Mouse (Mus musculus): ENCODE data around the gene Eif4e2. TPM values are rescaled to one million over a fixed set of nuclear protein-coding genes. Genes with fewer than 3 reads are reported as not detected.

The Eif4e2 gene
- polyA plus RNA-seq, 1 experiment from 2014 or later, result 141 TPM

DNA sequence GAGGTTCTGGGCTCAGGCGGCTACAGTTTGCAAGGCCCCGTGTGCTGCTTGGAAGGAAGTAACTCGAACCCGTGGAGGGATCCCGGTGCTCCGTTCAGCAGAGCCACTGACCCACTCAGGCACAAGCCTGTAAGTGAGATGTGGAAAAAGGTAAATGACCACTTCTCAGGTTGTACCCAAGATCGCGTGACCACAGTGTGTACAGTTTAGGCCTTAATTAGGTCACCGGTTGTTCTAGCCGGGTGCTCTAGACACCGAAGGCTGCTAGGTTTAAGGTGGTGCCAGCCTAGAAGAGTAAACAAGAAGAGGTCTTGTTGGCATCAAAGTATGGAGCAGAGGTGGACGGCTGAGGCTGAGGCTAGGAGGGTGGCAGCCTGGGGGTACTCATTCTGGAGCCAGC is 61.4 kb downstream of the Eif4e2 start:
- no peaks in the 10 kb centered on the region for H3K27me3 ChIP-seq (replicated peaks)
- H3K36me3 ChIP-seq, result no peaks in the 10 kb centered on the region
- H3K9me3 ChIP-seq (replicated peaks), result no peaks in the 10 kb centered on the region
- ATAC-seq (ENCODE audit: insufficient number of reproducible peaks, low FRiP score), result no peak
- H3K4me3 ChIP-seq, result no peak overlapping the region
- H3K4me2 ChIP-seq, result no peak overlapping the region
- H3K9ac ChIP-seq, result no peak overlapping the region
- H3K27ac ChIP-seq (ENCODE audit: poor library complexity, severe bottlenecking), result no peak overlapping the region
- H3K4me1 ChIP-seq (replicated peaks), result peaks cover 33% of the 10 kb centered on the region
- WGBS, result 87% methylated on average over 12 of the region's 12 CpGs

DNA sequence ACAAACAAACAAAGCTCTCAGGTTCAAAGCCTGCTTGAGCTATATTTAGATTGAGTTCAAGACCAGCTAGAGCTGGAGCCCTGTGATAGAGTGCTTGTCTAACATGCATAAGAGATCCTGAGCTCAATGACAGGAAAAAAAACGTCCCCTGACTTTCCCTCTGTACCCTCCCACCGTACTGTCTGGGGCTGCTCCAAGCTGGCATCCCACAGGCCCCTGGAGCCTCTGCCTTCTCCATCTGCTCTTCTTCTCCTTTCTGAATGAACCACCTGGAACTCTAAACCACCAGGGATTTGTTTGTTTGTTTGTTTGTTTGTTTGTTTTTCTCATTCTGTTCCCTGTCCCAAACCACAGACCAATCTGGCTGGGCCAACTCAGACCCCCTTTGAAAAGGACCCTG is 62.3 kb downstream of the Eif4e2 start:
- Histone ChIP-seq H3K9me3 (replicated peaks) (no peaks in the 10 kb centered on the region), H3K27me3 (replicated peaks) (no peaks in the 10 kb centered on the region), H3K27ac (ENCODE audit: poor library complexity, severe bottlenecking) (no peak overlapping the region), H3K36me3 (no peaks in the 10 kb centered on the region), H3K4me2 (no peak overlapping the region), H3K4me3 (no peak overlapping the region), H3K4me1 (replicated peaks) (peaks cover 24% of the 10 kb centered on the region), H3K9ac (no peak overlapping the region)
- no peak for ATAC-seq (ENCODE audit: insufficient number of reproducible peaks, low FRiP score)
- 31% methylated on average over 2 of the region's 2 CpGs for WGBS

DNA sequence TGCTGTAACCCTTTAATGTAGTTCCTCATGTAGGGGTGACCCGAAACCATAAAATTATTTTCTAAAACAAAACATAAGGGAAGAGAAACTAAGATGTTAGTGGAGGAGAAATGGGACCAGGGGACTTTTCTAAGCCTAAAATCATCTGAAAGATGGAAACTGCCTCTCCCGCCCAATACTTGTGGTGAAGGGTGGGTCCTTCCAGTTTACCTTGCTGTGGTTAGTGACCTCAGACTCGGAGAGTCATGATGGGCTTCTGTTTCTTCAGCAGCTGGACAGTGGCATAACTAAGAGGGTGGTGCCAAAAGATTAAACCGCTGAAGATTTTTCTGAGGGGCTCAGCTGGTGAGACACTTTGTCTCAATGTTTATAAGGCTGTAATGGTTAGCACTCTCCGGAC is 66.6 kb downstream of the Eif4e2 start:
- 78% methylated on average over 5 of the region's 5 CpGs for WGBS
- no peaks in the 10 kb centered on the region for H3K27me3 ChIP-seq (replicated peaks)

DNA sequence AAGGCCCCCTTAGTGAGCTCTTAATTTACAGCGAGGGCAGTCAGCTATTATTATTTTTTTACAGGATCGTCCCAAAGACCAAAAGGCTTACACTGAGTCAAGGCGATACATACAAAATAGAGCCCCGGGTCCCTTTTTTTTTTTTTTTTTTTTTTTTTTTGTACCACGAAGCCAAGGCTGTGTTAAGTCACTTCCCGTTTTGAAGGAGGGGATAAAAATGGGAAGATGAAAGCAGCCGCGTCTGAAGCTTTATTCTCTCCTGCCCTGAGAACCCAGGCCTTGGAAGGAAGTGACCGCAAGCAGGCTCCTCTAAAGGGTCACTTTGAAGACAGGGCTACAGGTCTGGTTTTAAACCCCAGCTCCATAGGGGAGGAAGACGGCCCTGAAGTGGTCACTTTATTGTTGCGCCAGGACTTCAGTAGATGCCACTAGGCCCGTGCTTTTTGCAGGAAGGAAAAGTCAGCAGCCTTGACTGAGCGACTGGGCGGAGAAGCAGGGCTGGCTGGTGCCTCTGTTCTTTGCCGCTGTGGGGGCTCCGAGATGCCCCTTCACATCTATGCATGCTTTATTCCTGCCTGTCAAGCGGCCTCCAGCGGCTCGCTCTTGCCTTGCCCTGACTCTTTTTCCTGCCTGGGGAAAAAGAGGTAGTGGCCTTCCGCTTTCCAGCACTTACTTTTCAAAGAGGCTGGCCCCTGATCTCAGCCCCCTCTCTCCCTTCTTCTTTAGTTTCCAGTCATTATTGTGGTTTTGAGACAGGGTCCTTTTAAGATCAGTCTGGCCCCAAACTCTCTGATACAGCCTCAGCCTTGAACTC is 68.1 kb downstream of the Eif4e2 start:
- H3K4me1 ChIP-seq (replicated peaks), result 0 out of 2 replicates have a peak, but pooled peaks cover 3% of the 10 kb centered on the region
- H3K27me3 ChIP-seq (replicated peaks), result no peaks in the 10 kb centered on the region
- no peak for ATAC-seq (ENCODE audit: insufficient number of reproducible peaks, low FRiP score)
- H3K36me3 ChIP-seq, result no peaks in the 10 kb centered on the region
- H3K9me3 ChIP-seq (replicated peaks), result no peaks in the 10 kb centered on the region
- H3K4me3 ChIP-seq, result peak overlapping the region; percentile 15; the same call in 1 of the 2 replicates
- H3K27ac ChIP-seq (ENCODE audit: poor library complexity, severe bottlenecking), result no peak overlapping the region
- H3K4me2 ChIP-seq, result peak overlapping the region; percentile 56
- WGBS, result 24% methylated on average over 20 of the region's 20 CpGs
- H3K9ac ChIP-seq, result peak overlapping the region; percentile 59; the same call in 1 of the 2 replicates

More for the DNA sequence above, 66.6 kb downstream of the Eif4e2 start:
- no peak for ATAC-seq (ENCODE audit: insufficient number of reproducible peaks, low FRiP score)
- no peak overlapping the region for H3K4me2 ChIP-seq
- H3K27ac ChIP-seq (ENCODE audit: poor library complexity, severe bottlenecking), result no peak overlapping the region
- H3K4me3 ChIP-seq, result no peak overlapping the region
- H3K9ac ChIP-seq, result no peak overlapping the region
- H3K9me3 ChIP-seq (replicated peaks), result no peaks in the 10 kb centered on the region
- 0 out of 2 replicates have a peak, but pooled peaks cover 9% of the 10 kb centered on the region for H3K4me1 ChIP-seq (replicated peaks)
- no peaks in the 10 kb centered on the region for H3K36me3 ChIP-seq

DNA sequence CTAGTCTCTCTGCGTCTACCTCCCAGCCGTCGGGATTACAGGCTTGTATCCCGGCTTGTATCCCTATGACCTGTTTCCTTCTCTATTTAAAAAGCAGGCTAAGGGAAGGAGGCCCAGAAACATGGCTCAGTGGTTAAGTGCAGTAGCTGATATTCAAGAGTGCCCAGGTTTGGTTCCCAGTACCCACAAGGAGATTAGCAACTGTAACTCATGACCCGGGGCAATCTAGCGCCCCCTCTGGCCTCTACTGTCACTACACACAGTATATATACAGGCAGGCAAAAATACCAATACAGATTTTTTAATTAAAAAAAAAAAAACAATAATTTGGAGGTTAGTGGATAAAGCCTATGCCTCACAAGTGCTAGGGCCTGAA is 68.7 kb downstream of the Eif4e2 start:
- Histone ChIP-seq H3K9me3 (replicated peaks) (no peaks in the 10 kb centered on the region), H3K36me3 (no peaks in the 10 kb centered on the region), H3K27ac (ENCODE audit: poor library complexity, severe bottlenecking) (no peak overlapping the region), H3K27me3 (replicated peaks) (no peaks in the 10 kb centered on the region), H3K4me2 (no peak overlapping the region), H3K9ac (no peak overlapping the region), H3K4me3 (no peak overlapping the region), H3K4me1 (replicated peaks) (0 out of 2 replicates have a peak, but pooled peaks cover 3% of the 10 kb centered on the region)
- ATAC-seq (ENCODE audit: insufficient number of reproducible peaks, low FRiP score), result no peak
- WGBS, result 66% methylated on average over 6 of the region's 6 CpGs

DNA sequence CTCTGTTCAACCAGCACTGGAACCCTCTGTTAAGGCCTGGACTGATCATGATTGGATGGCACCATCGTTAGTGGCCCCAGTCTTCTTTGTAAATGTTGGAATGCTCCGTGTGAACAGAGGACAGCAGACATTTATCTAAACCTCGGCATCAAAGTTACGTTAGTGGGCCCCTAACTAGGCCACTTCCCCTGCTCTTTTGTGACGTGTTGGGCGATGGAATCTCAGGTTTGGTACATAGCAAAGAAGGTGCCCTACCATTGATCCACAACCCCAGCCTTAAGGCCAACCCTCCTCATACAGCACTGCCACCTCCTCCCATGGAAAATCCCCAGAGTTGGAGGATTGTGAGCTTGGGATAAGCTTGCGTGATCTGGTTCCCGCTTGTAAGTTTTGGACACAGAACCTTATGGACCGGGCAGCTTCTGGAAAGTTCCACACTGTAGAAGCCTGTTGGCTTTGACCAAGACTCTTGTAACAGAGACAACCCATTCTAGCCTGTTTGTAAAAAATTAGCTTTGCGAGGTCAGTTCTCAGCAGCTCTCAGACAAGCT is 69.8 kb downstream of the Eif4e2 start:
- 80% methylated on average over 10 of the region's 10 CpGs for WGBS
- H3K9ac ChIP-seq, result no peak overlapping the region
- H3K9me3 ChIP-seq (replicated peaks), result no peaks in the 10 kb centered on the region
- H3K4me2 ChIP-seq, result no peak overlapping the region
- H3K36me3 ChIP-seq, result no peaks in the 10 kb centered on the region
- no peak overlapping the region for H3K27ac ChIP-seq (ENCODE audit: poor library complexity, severe bottlenecking)
- H3K4me3 ChIP-seq, result no peak overlapping the region
- H3K4me1 ChIP-seq (replicated peaks), result 0 out of 2 replicates have a peak, but pooled peaks cover 3% of the 10 kb centered on the region
- ATAC-seq (ENCODE audit: insufficient number of reproducible peaks, low FRiP score), result no peak
- H3K27me3 ChIP-seq (replicated peaks), result no peaks in the 10 kb centered on the region

DNA sequence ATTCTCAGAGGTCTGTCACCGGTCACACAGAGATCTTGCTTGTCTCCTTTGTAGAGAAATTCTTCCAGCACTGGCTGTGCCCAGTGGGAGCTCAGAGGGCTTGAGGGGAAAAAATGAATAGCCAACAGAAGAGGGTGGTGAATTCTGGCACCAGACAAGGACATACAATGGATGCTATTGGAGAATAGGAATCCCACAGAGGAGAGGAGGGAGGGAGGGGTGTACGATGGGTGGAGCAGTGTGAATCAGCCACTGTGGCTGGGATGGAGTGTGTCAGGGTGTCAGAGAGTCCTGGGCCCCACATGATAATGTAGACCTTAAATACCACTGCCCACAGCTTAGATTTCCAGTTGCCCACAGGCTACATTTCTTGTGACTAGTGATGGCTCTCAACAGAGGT is 73.4 kb downstream of the Eif4e2 start:
- Histone ChIP-seq H3K4me1 (replicated peaks) (0 out of 2 replicates have a peak, but pooled peaks cover 4% of the 10 kb centered on the region), H3K27me3 (replicated peaks) (0 out of 2 replicates have a peak, but pooled peaks cover 3% of the 10 kb centered on the region), H3K4me2 (no peak overlapping the region), H3K4me3 (no peak overlapping the region), H3K9ac (no peak overlapping the region), H3K36me3 (no peaks in the 10 kb centered on the region), H3K9me3 (replicated peaks) (no peaks in the 10 kb centered on the region), H3K27ac (ENCODE audit: poor library complexity, severe bottlenecking) (no peak overlapping the region)
- 68% methylated on average over 2 of the region's 2 CpGs for WGBS
- ATAC-seq (ENCODE audit: insufficient number of reproducible peaks, low FRiP score), result no peak

Other genes with a start within 250 kb of the Eif4e2 start
- gene Alppl2, start 124.0 kb upstream of the Eif4e2 start, polyA plus RNA-seq (2016; fragmentation: Nextera tagmentation; extraction: Ambion mirVana), result not detected in 2 replicates
- gene Alpi, start 112.3 kb upstream of the Eif4e2 start, polyA plus RNA-seq (2016; fragmentation: Nextera tagmentation; extraction: Ambion mirVana), result not detected in 2 replicates
- not detected in 2 replicates for gene Akp3, start 88.9 kb upstream of the Eif4e2 start, polyA plus RNA-seq (2016; fragmentation: Nextera tagmentation; extraction: Ambion mirVana)
- gene Ecel1, start 57.4 kb upstream of the Eif4e2 start, polyA plus RNA-seq (2016; fragmentation: Nextera tagmentation; extraction: Ambion mirVana), result 0.22 and 0.50 TPM in 2 replicates
- gene Prss56, start 30.6 kb upstream of the Eif4e2 start, polyA plus RNA-seq (2016; fragmentation: Nextera tagmentation; extraction: Ambion mirVana), result not detected in 2 replicates
- gene Chrnd, start 23.3 kb upstream of the Eif4e2 start, polyA plus RNA-seq (2016; fragmentation: Nextera tagmentation; extraction: Ambion mirVana), result 0.08 TPM in 1 of 2 replicates, not detected in the other
- gene Chrng, start 9.3 kb upstream of the Eif4e2 start, polyA plus RNA-seq (2016; fragmentation: Nextera tagmentation; extraction: Ambion mirVana), result 0.73 and 1.8 TPM in 2 replicates
- gene Efhd1, start 50.4 kb downstream of the Eif4e2 start, polyA plus RNA-seq (2016; fragmentation: Nextera tagmentation; extraction: Ambion mirVana), result 0.10 and 0.47 TPM in 2 replicates
- 31.4 and 35.1 TPM in 2 replicates for gene Gigyf2, start 113.1 kb downstream of the Eif4e2 start, polyA plus RNA-seq (2016; fragmentation: Nextera tagmentation; extraction: Ambion mirVana)
- 0.18 TPM in 1 of 2 replicates, not detected in the other for gene Kcnj13, start 180.8 kb downstream of the Eif4e2 start, polyA plus RNA-seq (2016; fragmentation: Nextera tagmentation; extraction: Ambion mirVana)

Measured in heart, embryonic 12.5 days (tissue).